Mouse (Mus musculus) CH12.LX (cell line): ENCODE measurements around the gene Top3b. TPM values are rescaled to one million over a fixed set of nuclear protein-coding genes. Genes with fewer than 3 reads are reported as not detected.

ENCODE experiments used
- DNase-seq: peaks from one replicate; pipeline ENCODE4 v3.0.0-alpha.2; 2013; ENCODE audit errors: extremely low read depth
- H3K27ac ChIP-seq: 2 replicates; pipeline ENCODE4 v1.5.1; 2012; ENCODE audit warnings: low read depth, mild to moderate bottlenecking, control low read depth, moderate library complexity; ENCODE audit not compliant: insufficient read depth
- H3K27me3 ChIP-seq: replicated peaks from 2 replicates; pipeline ENCODE3; 2012; ENCODE audit warnings: inconsistent platforms
- H3K36me3 ChIP-seq, 2 experiments: replicated peaks in 1 of 2; 2 replicates each; pipeline versions ENCODE3 to v1.6.1; 2012; ENCODE audit warnings: inconsistent platforms in 1 of 2, low read length in 1 of 2, mild to moderate bottlenecking in 1 of 2, mixed read lengths in 1 of 2, moderate library complexity in 1 of 2; ENCODE audit not compliant: control insufficient read depth in 1 of 2, insufficient read depth in 1 of 2
- H3K4me1 ChIP-seq, 2 experiments: 2 replicates each; pipeline ENCODE4 v1.6.1; 2012; ENCODE audit warnings: inconsistent platforms in 1 of 2, moderate library complexity in 1 of 2; ENCODE audit not compliant: insufficient read depth in 2 of 2, control insufficient read depth in 1 of 2
- H3K4me2 ChIP-seq: 2 replicates; pipeline ENCODE4 v1.6.1; 2012; ENCODE audit warnings: low read depth, mild to moderate bottlenecking, control low read depth; ENCODE audit not compliant: poor library complexity, insufficient read depth, severe bottlenecking
- H3K4me3 ChIP-seq, 3 experiments: fragments of 150-350 bp in 1 of 3; sonication (generic) in 1 of 3; replicated peaks in 1 of 3; 2 replicates each; pipeline versions ENCODE3 to v1.5.1; 2011 to 2012; ENCODE audit warnings: low read depth in 2 of 3, low read length in 2 of 3, mild to moderate bottlenecking in 2 of 3, moderate library complexity in 2 of 3, control low read depth in 1 of 3, improper control_type of control experiment in 1 of 3, inconsistent platforms in 1 of 3, mixed read lengths in 1 of 3; ENCODE audit not compliant: poor library complexity in 1 of 3
- H3K79me2 ChIP-seq: replicated peaks from 2 replicates; pipeline ENCODE4 v1.6.1; 2012; ENCODE audit warnings: mild to moderate bottlenecking, moderate library complexity; ENCODE audit not compliant: control insufficient read depth, poor library complexity, insufficient read depth, severe bottlenecking; ENCODE audit errors: extremely low read depth
- H3K9ac ChIP-seq: 2 replicates; pipeline ENCODE4 v1.6.1; 2012; ENCODE audit warnings: low read depth, mild to moderate bottlenecking, control low read depth, moderate library complexity; ENCODE audit not compliant: insufficient read depth
- H3K9me3 ChIP-seq: replicated peaks from 2 replicates; pipeline ENCODE3; 2012; ENCODE audit warnings: low read length, inconsistent platforms, mixed read lengths
- BHLHE40 ChIP-seq: IDR thresholded peaks from 2 replicates; pipeline ENCODE4 v1.6.1; 2011; ENCODE audit warnings: mild to moderate bottlenecking, low read depth, low read length, improper control_type of control experiment
- CHD1 ChIP-seq: IDR thresholded peaks from 2 replicates; pipeline ENCODE4 v1.6.1; 2012; ENCODE audit warnings: low read depth, low read length, improper control_type of control experiment, inconsistent platforms
- CTCF ChIP-seq, 2 experiments: IDR thresholded peaks in 1 of 2; conservative IDR thresholded peaks in 1 of 2; 2 replicates each; pipeline ENCODE4 v1.5.1; 2011 to 2012; ENCODE audit warnings: low read depth in 2 of 2, low read length in 2 of 2, improper control_type of control experiment in 1 of 2, inconsistent platforms in 1 of 2, mild to moderate bottlenecking in 1 of 2, moderate library complexity in 1 of 2
- ELF1 ChIP-seq: IDR thresholded peaks from 2 replicates; pipeline ENCODE4 v1.6.1; 2014; ENCODE audit warnings: low read depth, mild to moderate bottlenecking, inconsistent platforms, low read length, improper control_type of control experiment
- ETS1 ChIP-seq: conservative IDR thresholded peaks from 2 replicates; pipeline ENCODE4 v1.6.1; 2012; ENCODE audit warnings: low read depth, mild to moderate bottlenecking, inconsistent platforms, low read length, improper control_type of control experiment, moderate library complexity
- GABPA ChIP-seq: IDR thresholded peaks from 2 replicates; pipeline ENCODE4 v1.6.1; 2012; ENCODE audit warnings: low read depth, low read length, improper control_type of control experiment, inconsistent platforms; ENCODE audit not compliant: insufficient replicate concordance
- JUND ChIP-seq: conservative IDR thresholded peaks from 2 replicates; pipeline ENCODE4 v1.6.1; 2011; ENCODE audit warnings: low read depth, low read length, improper control_type of control experiment
- MAFK ChIP-seq: IDR thresholded peaks from 2 replicates; pipeline ENCODE4 v1.6.1; 2011; ENCODE audit warnings: low read length, improper control_type of control experiment; ENCODE audit not compliant: insufficient replicate concordance
- MAZ ChIP-seq: IDR thresholded peaks from 2 replicates; pipeline ENCODE4 v1.6.1; 2012; ENCODE audit warnings: low read depth, mild to moderate bottlenecking, inconsistent platforms, low read length, improper control_type of control experiment, moderate library complexity
- MYC ChIP-seq: IDR thresholded peaks from 2 replicates; pipeline ENCODE4 v1.6.1; 2011; ENCODE audit warnings: low read depth, mild to moderate bottlenecking, improper control_type of control experiment, low read length
- NELFE ChIP-seq: IDR thresholded peaks from 2 replicates; pipeline ENCODE4 v1.6.1; 2011; ENCODE audit warnings: low read depth, low read length, improper control_type of control experiment
- PAX5 ChIP-seq: IDR thresholded peaks from 2 replicates; pipeline ENCODE4 v1.6.1; 2012; ENCODE audit warnings: low read length, inconsistent platforms, mixed read lengths
- POLR2AphosphoS2 ChIP-seq: IDR thresholded peaks from 2 replicates; pipeline ENCODE4 v1.6.1; 2011; ENCODE audit warnings: low read depth, low read length, improper control_type of control experiment
- RAD21 ChIP-seq: IDR thresholded peaks from 2 replicates; pipeline ENCODE4 v1.6.1; 2011; ENCODE audit warnings: low read depth, mild to moderate bottlenecking, low read length, improper control_type of control experiment, moderate library complexity
- RCOR1 ChIP-seq: conservative IDR thresholded peaks from 2 replicates; pipeline ENCODE4 v1.6.1; 2012; ENCODE audit warnings: low read depth, mild to moderate bottlenecking, inconsistent platforms, low read length, improper control_type of control experiment
- TCF12 ChIP-seq: IDR thresholded peaks from 2 replicates; pipeline ENCODE4 v1.6.1; 2014; ENCODE audit warnings: low read depth, mild to moderate bottlenecking, inconsistent platforms, low read length, improper control_type of control experiment
- UBTF ChIP-seq: IDR thresholded peaks from 2 replicates; pipeline ENCODE4 v1.6.1; 2012; ENCODE audit warnings: low read depth, mild to moderate bottlenecking, inconsistent platforms, low read length, improper control_type of control experiment, moderate library complexity
- USF2 ChIP-seq: conservative IDR thresholded peaks from 2 replicates; pipeline ENCODE4 v1.6.1; 2011; ENCODE audit warnings: low read depth, low read length, improper control_type of control experiment
- ZC3H11A ChIP-seq: IDR thresholded peaks from 2 replicates; pipeline ENCODE4 v1.6.1; 2012; ENCODE audit warnings: low read depth, mild to moderate bottlenecking, inconsistent platforms, low read length, improper control_type of control experiment
- ZKSCAN1 ChIP-seq: IDR thresholded peaks from 2 replicates; pipeline ENCODE4 v1.6.1; 2012; ENCODE audit warnings: low read depth, inconsistent platforms, low read length, improper control_type of control experiment, borderline replicate concordance
- ZMIZ1 ChIP-seq: IDR thresholded peaks from 2 replicates; pipeline ENCODE4 v1.6.1; 2012; ENCODE audit warnings: low read depth, mild to moderate bottlenecking, inconsistent platforms, low read length, improper control_type of control experiment
- dilution Hi-C: fragments of 300-500 bp; cut with MboI; formaldehyde crosslinking; loops from 2 replicates; pipeline ENCODE4 v1.14.3; 2020; ENCODE audit warnings: low sequenced_read_pairs; ENCODE audit not compliant: extremely low pct_unique_long_range_greater_than_20kb, extremely low pct_ligation_motif_present
- in situ Hi-C: fragments of 300-500 bp; cut with MboI; formaldehyde crosslinking; loops from 3 replicates; pipeline ENCODE4 v1.14.3; 2019; ENCODE audit warnings: low sequenced_read_pairs, low pct_ligation_motif_present, low pct_unique_long_range_greater_than_20kb, mixed read lengths
- polyA plus RNA-seq: library from polyadenylated mRNA; unstranded; fragments of >175 nt; gene quantifications from 2 replicates; pipeline ENCODE4 v1.2.1, GENCODE M21; 2012; ENCODE audit warnings: low read depth; ENCODE audit not compliant: insufficient read length
- total RNA-seq, 2 experiments: library from RNA; depleted of rRNA; stranded (reverse); fragments of 300-350 nt in 1 of 2; fragments of >200 nt in 1 of 2; gene quantifications; 2 replicates each; pipeline ENCODE4 v1.2.3; 2012 to 2014

The Top3b gene
- total and polyA plus RNA-seq, 3 experiments: 56.7 to 88.4 (median 61.8) TPM

- dilution Hi-C loops (no loop called here), in situ Hi-C loops (no loop called here)
- TF ChIP-seq GABPA (no peak), BHLHE40 (no peak), POLR2AphosphoS2 (no peak), UBTF (no peak), MYC (no peak), RAD21 (no peak), PAX5 (no peak), ZC3H11A (no peak), JUND (no peak)
- H3K4me2 ChIP-seq: no peak overlapping the region
- no peaks in the 10 kb centered on the region for H3K27me3 ChIP-seq
- no peak for DNase-seq
- H3K27ac ChIP-seq: no peak overlapping the region
- peaks cover 6% of the 10 kb centered on the region for H3K9me3 ChIP-seq
- H3K9ac ChIP-seq: no peak overlapping the region
- H3K36me3 ChIP-seq: peaks cover 0 to 32% of the 10 kb centered on the region in 2 experiments
- H3K79me2 ChIP-seq: no peaks in the 10 kb centered on the region
- H3K4me3 ChIP-seq: no peak overlapping the region
- peaks cover 7 to 20% of the 10 kb centered on the region in 2 experiments for H3K4me1 ChIP-seq
These were observed 59.8 kb downstream of the Top3b start for GRCm38 (mm10) chr16:16930326-16930725.

DNA sequence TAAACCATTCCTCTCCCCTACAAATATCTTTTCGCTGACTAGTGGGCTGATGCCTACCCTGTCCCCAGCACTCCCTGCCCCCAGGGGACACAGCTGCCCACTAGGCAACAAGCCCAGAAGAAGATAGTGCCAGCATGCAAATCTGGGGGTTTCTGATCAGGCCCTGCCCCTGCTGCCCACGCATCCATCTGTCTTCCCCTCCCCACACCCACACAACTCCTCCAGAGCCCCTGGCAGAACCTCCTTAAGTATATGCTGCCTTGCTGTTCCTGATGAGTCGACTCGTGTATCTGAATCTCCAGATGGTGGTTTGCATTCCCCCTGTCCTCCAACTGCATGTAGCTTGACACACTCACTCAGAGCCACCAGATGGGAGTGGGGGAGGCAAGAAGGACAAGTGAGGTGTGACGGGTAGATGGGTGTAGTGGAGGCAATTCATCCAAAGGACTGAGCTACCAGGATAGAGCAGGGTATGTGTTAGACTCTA, 60.3 kb downstream of the Top3b start:
- dilution Hi-C loops: no loop called here
- Histone ChIP-seq H3K36me3 (peaks cover 0 to 27% of the 10 kb centered on the region in 2 experiments), H3K4me2 (no peak overlapping the region), H3K27ac (no peak overlapping the region), H3K27me3 (no peaks in the 10 kb centered on the region), H3K4me3 (no peak overlapping the region), H3K79me2 (no peaks in the 10 kb centered on the region), H3K4me1 (peaks cover 7 to 20% of the 10 kb centered on the region in 2 experiments), H3K9ac (no peak overlapping the region), H3K9me3 (peaks cover 6% of the 10 kb centered on the region)
- DNase-seq: peak; percentile 43
- 0 out of 2 replicates have a peak, but pooled peaks have one; percentile 10 for TF ChIP-seq MAFK
- TF ChIP-seq CHD1: no peak
- in situ Hi-C loops: no loop called here

DNA sequence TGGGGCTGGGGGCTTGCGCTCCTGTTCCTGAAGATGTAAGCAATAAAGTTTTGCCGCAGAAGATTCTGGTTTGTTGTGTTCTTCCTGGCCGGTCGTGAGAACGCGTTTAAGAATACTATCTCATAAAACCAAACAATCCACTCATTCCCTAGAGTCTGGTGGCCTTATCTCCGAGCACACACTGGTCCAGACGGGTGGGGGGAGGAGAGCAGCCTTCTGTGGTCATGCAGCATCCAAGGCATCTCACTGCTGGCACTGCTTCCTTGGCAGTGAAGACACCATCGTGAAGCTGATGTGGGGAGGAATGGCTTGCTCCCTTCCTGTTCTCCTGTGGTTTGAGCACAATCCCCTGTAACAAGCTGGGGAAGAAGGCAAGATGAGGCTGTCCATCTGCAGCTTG, 69.0 kb downstream of the Top3b start:
- no peaks in the 10 kb centered on the region for H3K27me3 ChIP-seq
- TF ChIP-seq ZKSCAN1: no peak
- TF ChIP-seq MAZ: no peak
- no peak for TF ChIP-seq USF2
- no peak for TF ChIP-seq BHLHE40
- TF ChIP-seq ZMIZ1: no peak
- no peak for TF ChIP-seq ETS1
- TF ChIP-seq ELF1: no peak
- no peak for TF ChIP-seq RCOR1
- TF ChIP-seq JUND: no peak
- no peak for TF ChIP-seq NELFE
- TF ChIP-seq CTCF (conservative IDR thresholded peaks at IDR 0.05 in 1 of 2, IDR thresholded peaks at IDR 0.05 in 1 of 2; ENCODE audit: low read depth in 2 of 2, low read length in 2 of 2): no peak
- no peak for TF ChIP-seq ZC3H11A
- TF ChIP-seq TCF12: no peak
- TF ChIP-seq, all 38 proteins: peak for 0
- dilution Hi-C loops: no loop called here
- in situ Hi-C loops: no loop called here
- Histone ChIP-seq H3K9ac (no peak overlapping the region), H3K4me3 (no peak overlapping the region), H3K36me3 (no peaks in the 10 kb centered on the region), H3K4me1 (no peaks in the 10 kb centered on the region), H3K4me2 (no peak overlapping the region), H3K79me2 (no peaks in the 10 kb centered on the region), H3K27ac (no peak overlapping the region), H3K9me3 (peaks cover 13% of the 10 kb centered on the region)
- no peak for DNase-seq
